Mouse (Mus musculus) testis, adult 2 months (tissue): ENCODE measurements around the gene G0s2.

ENCODE experiments used
- CTCF ChIP-seq: fragments of 200-500 bp; IDR thresholded peaks from 2 replicates; pipeline ENCODE4 v1.5.1; 2012; ENCODE audit warnings: low read depth, mild to moderate bottlenecking, inconsistent platforms, low read length, moderate library complexity; ENCODE audit not compliant: control insufficient read depth, insufficient read depth, insufficient replicate concordance
- POLR2A ChIP-seq: fragments of 200-500 bp; IDR thresholded peaks from 2 replicates; pipeline ENCODE4 v1.6.1; 2012; ENCODE audit warnings: low read depth, mild to moderate bottlenecking, inconsistent platforms, low read length, moderate library complexity; ENCODE audit not compliant: control insufficient read depth

GRCm38 (mm10) chr1:193238426-193238825 lies 34.6 kb downstream of the G0s2 start:
- no peak for TF ChIP-seq POLR2A
- TF ChIP-seq CTCF = no peak
